Mouse (Mus musculus): ENCODE data around the gene Irf2bpl. TPM values are rescaled to one million over a fixed set of nuclear protein-coding genes. Genes with fewer than 3 reads are reported as not detected.

Gene Irf2bpl
- total and polyA plus RNA-seq, 3 experiments: 6.9 to 8.0 TPM; not detected in 1

GRCm38 (mm10) chr12:86891786-86892702 lies 7.4 kb upstream of the Irf2bpl start (continued):
- TF ChIP-seq BHLHE40 (IDR thresholded peaks at IDR 0.05; ENCODE audit: borderline replicate concordance, low read depth, low read length) (no peak; the same call in 1 of the 2 replicates), TBP (IDR thresholded peaks at IDR 0.05; ENCODE audit: low read depth, low read length) (peak; percentile 91), ELF1 (IDR thresholded peaks at IDR 0.05; ENCODE audit: low read depth, low read length) (no peak), ZNF384 (IDR thresholded peaks at IDR 0.05; ENCODE audit: low read depth, low read length) (no peak)

GRCm38 (mm10) chr12:86891454-86891785 lies 6.8 kb upstream of the Irf2bpl start:
- H3K9ac ChIP-seq (ENCODE audit: control insufficient read depth, low read depth, low read length, poor library complexity, severe bottlenecking): peak overlapping the region; percentile 64
- H3K27me3 ChIP-seq (ENCODE audit: control insufficient read depth in 1 of 2, insufficient read depth in 2 of 2, low read length in 2 of 2): no peaks in the 10 kb centered on the region
- TF ChIP-seq UBTF (IDR thresholded peaks at IDR 0.05; ENCODE audit: borderline replicate concordance, insufficient read depth, low read depth, low read length): no peak
- TF ChIP-seq TAL1 (IDR thresholded peaks at IDR 0.05; ENCODE audit: low read length): no peak
- TF ChIP-seq JUND (IDR thresholded peaks at IDR 0.05; ENCODE audit: low read depth, low read length): no peak
- TF ChIP-seq EP300 (IDR thresholded peaks at IDR 0.05; ENCODE audit: low read depth in 1 of 2, low read length in 2 of 2): no peak
- no peak for TF ChIP-seq NRF1 (IDR thresholded peaks at IDR 0.05; ENCODE audit: insufficient read depth, low read depth, low read length, poor library complexity, severe bottlenecking)
- TF ChIP-seq ETS1 (IDR thresholded peaks at IDR 0.05; ENCODE audit: low read depth, low read length): no peak
- TF ChIP-seq GABPA (IDR thresholded peaks at IDR 0.05; ENCODE audit: low read depth, low read length): no peak
- no peak for TF ChIP-seq USF1 (IDR thresholded peaks at IDR 0.05; ENCODE audit: low read depth, low read length)
- peak; percentile 24; the same call in 1 of the 2 replicates for TF ChIP-seq RCOR1 (IDR thresholded peaks at IDR 0.05; ENCODE audit: low read depth, low read length)
- 0 out of 2 replicates have a peak, but pooled peaks have one; percentile 5 for TF ChIP-seq SIN3A (IDR thresholded peaks at IDR 0.05; ENCODE audit: low read length)
- TF ChIP-seq BHLHE40 (IDR thresholded peaks at IDR 0.05; ENCODE audit: borderline replicate concordance, low read depth, low read length): no peak
- TF ChIP-seq MXI1 (IDR thresholded peaks at IDR 0.05; ENCODE audit: low read depth, low read length): no peak
- TF ChIP-seq MAZ (IDR thresholded peaks at IDR 0.05; ENCODE audit: low read depth, low read length): 0 out of 2 replicates have a peak, but pooled peaks have one; percentile 22
- no peak for TF ChIP-seq NELFE (IDR thresholded peaks at IDR 0.05; ENCODE audit: low read depth, low read length)
- TF ChIP-seq TCF12 (IDR thresholded peaks at IDR 0.05; ENCODE audit: low read depth, low read length): no peak
- no peak for TF ChIP-seq MYC (IDR thresholded peaks at IDR 0.05; ENCODE audit: low read depth, low read length)
- no peak for TF ChIP-seq ZC3H11A (IDR thresholded peaks at IDR 0.05; ENCODE audit: low read depth, low read length)
- TF ChIP-seq CHD2 (IDR thresholded peaks at IDR 0.05; ENCODE audit: low read length): no peak
- no peak for TF ChIP-seq MYB (IDR thresholded peaks at IDR 0.05; ENCODE audit: low read depth, low read length)
- TF ChIP-seq POLR2A (IDR thresholded peaks at IDR 0.05; ENCODE audit: control insufficient read depth in 1 of 2, insufficient read depth in 1 of 2, low read depth in 1 of 2, low read length in 2 of 2, poor library complexity in 1 of 2): no peak
- TF ChIP-seq POLR2AphosphoS2 (IDR thresholded peaks at IDR 0.05; ENCODE audit: low read length): no peak
- TF ChIP-seq ELF1 (IDR thresholded peaks at IDR 0.05; ENCODE audit: low read depth, low read length): no peak
- TF ChIP-seq MEF2A (IDR thresholded peaks at IDR 0.05; ENCODE audit: extremely low read depth, insufficient replicate concordance, low read depth, low read length, poor library complexity, severe bottlenecking): no peak
- no peak for TF ChIP-seq KAT2A (conservative IDR thresholded peaks at IDR 0.05; ENCODE audit: low read depth, low read length)
- TF ChIP-seq TBP (IDR thresholded peaks at IDR 0.05; ENCODE audit: low read depth, low read length): no peak
- TF ChIP-seq HCFC1 (IDR thresholded peaks at IDR 0.05; ENCODE audit: low read depth, low read length): no peak
- no peak for TF ChIP-seq USF2 (IDR thresholded peaks at IDR 0.05; ENCODE audit: borderline replicate concordance in 1 of 2, insufficient read depth in 1 of 2, low read depth in 1 of 2, low read length in 2 of 2)
- TF ChIP-seq ZNF384 (IDR thresholded peaks at IDR 0.05; ENCODE audit: low read depth, low read length): 0 out of 2 replicates have a peak, but pooled peaks have one; percentile 7
- TF ChIP-seq SMC3 (IDR thresholded peaks at IDR 0.05; ENCODE audit: low read depth, low read length): no peak
- TF ChIP-seq CTCF (IDR thresholded peaks at IDR 0.05 in 2 of 3, conservative IDR thresholded peaks at IDR 0.05 in 1 of 3; ENCODE audit: control insufficient read depth in 1 of 3, insufficient read depth in 1 of 3, low read depth in 2 of 3, low read length in 3 of 3, poor library complexity in 1 of 3, severe bottlenecking in 1 of 3): no peak
- no peak for TF ChIP-seq MAX (IDR thresholded peaks at IDR 0.05; ENCODE audit: low read length)
- TF ChIP-seq MAFK (IDR thresholded peaks at IDR 0.05; ENCODE audit: borderline replicate concordance, low read depth, low read length): no peak
- H3K4me3 ChIP-seq (ENCODE audit: control insufficient read depth in 1 of 2, insufficient read depth in 1 of 2, low read depth in 2 of 2, low read length in 2 of 2): peak overlapping the region; percentile 61 to 77; a peak in 3 of 4 replicates
- H3K9me3 ChIP-seq (replicated peaks; ENCODE audit: insufficient read depth, low read length): no peaks in the 10 kb centered on the region
- peaks cover 7% of the 10 kb centered on the region; the same call in 1 of the 2 replicates for H3K79me2 ChIP-seq (ENCODE audit: control insufficient read depth, insufficient read depth, low read length, poor library complexity)
- H3K27ac ChIP-seq (ENCODE audit: control insufficient read depth, low read depth, low read length): no peak overlapping the region
- peaks cover 0 to 17% of the 10 kb centered on the region in 2 experiments; a peak in 2 of 4 replicates for H3K36me3 ChIP-seq (ENCODE audit: control insufficient read depth in 1 of 2, insufficient read depth in 2 of 2, low read length in 2 of 2)
- no peak for DNase-seq (ENCODE audit: low read depth, low spot score)
- peaks cover 2 to 31% of the 10 kb centered on the region in 2 experiments for H3K4me1 ChIP-seq (ENCODE audit: control insufficient read depth in 1 of 2, insufficient read depth in 2 of 2, low read length in 2 of 2)

All from MEL (cell line).